Mouse (Mus musculus) erythroblast, embryonic 14.5 days (primary cell): Measurements from ENCODE around the gene Jag1. TPM values are rescaled to one million over a fixed set of nuclear protein-coding genes. Genes with fewer than 3 reads are reported as not detected.

Experiments
- H3K27me3 ChIP-seq: 2 replicates; pipeline ENCODE4 v1.6.1; 2012; ENCODE audit warnings: inconsistent platforms; ENCODE audit not compliant: control insufficient read depth
- H3K36me3 ChIP-seq: 2 replicates; pipeline ENCODE4 v1.6.1; 2012; ENCODE audit warnings: mild to moderate bottlenecking, inconsistent platforms; ENCODE audit not compliant: control insufficient read depth
- H3K4me1 ChIP-seq: 2 replicates; pipeline ENCODE4 v1.6.1; 2012; ENCODE audit warnings: inconsistent platforms; ENCODE audit not compliant: control insufficient read depth
- H3K4me3 ChIP-seq: replicated peaks from 2 replicates; pipeline ENCODE3; 2012; ENCODE audit warnings: moderate library complexity, mild to moderate bottlenecking, inconsistent platforms
- H3K9me3 ChIP-seq: 2 replicates; pipeline ENCODE4 v1.6.1; 2012; ENCODE audit warnings: low read length, inconsistent platforms, mixed read lengths; ENCODE audit not compliant: control insufficient read depth
- GATA1 ChIP-seq: IDR thresholded peaks from 2 replicates; pipeline ENCODE4 v1.6.1; 2012; ENCODE audit warnings: low read length, inconsistent platforms, mixed read lengths
- TAL1 ChIP-seq: IDR thresholded peaks from 3 replicates; pipeline ENCODE4 v1.6.1; 2012; ENCODE audit warnings: low read length, inconsistent platforms, mixed read lengths
- polyA plus RNA-seq: library from polyadenylated mRNA; stranded (reverse); fragments of >175 nt; gene quantifications from 2 replicates; pipeline ENCODE4 v1.2.3, GENCODE M21; 2012

Gene Jag1
- polyA plus RNA-seq, 1 experiment = not detected

DNA sequence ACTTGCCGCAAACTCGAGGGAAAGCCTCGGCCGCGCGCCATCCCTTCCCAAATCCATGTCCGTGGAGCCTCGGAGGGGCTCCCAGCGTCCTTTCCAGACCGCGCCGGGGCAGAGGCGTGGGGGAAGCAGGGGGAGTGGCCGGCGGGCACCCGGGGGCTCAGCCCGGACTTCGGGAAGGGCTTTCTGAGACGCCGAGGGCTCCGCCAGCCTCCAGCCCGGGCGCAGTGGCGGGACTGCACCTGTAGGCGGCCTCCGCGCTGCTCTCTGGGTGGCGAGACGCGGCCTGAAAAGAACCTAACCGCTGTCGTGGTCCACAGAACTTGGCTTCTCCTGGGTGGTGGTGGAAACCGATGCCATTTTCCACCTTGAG is 862 bp upstream of the Jag1 start:
- Histone ChIP-seq H3K4me1 (peaks cover 17% of the 10 kb centered on the region), H3K27me3 (peaks cover 55% of the 10 kb centered on the region), H3K4me3 (peak overlapping the region; percentile 56)

GRCm38 (mm10) chr2:137116675-137117320 is 354 bp upstream of the Jag1 start:
- Histone ChIP-seq H3K4me3 (peak overlapping the region; percentile 56), H3K9me3 (peaks cover 2% of the 10 kb centered on the region; the same call in 1 of the 2 replicates), H3K36me3 (no peaks in the 10 kb centered on the region), H3K4me1 (peaks cover 17% of the 10 kb centered on the region), H3K27me3 (peaks cover 55% of the 10 kb centered on the region)
- TF ChIP-seq TAL1 (no peak), GATA1 (no peak)

More for the DNA sequence above, 862 bp upstream of the Jag1 start:
- Histone ChIP-seq H3K9me3 (peaks cover 2% of the 10 kb centered on the region; the same call in 1 of the 2 replicates), H3K36me3 (no peaks in the 10 kb centered on the region)
- TF ChIP-seq TAL1 = no peak
- TF ChIP-seq GATA1 = no peak

- Histone ChIP-seq H3K36me3 (no peaks in the 10 kb centered on the region), H3K9me3 (peaks cover 2% of the 10 kb centered on the region; the same call in 1 of the 2 replicates), H3K4me3 (peak overlapping the region; percentile 56), H3K4me1 (peaks cover 17% of the 10 kb centered on the region), H3K27me3 (peaks cover 55% of the 10 kb centered on the region)
- no peak for TF ChIP-seq TAL1
- no peak for TF ChIP-seq GATA1
Observed at GRCm38 (mm10) chr2:137115241-137116024, 1.0 kb downstream of the Jag1 start.

DNA sequence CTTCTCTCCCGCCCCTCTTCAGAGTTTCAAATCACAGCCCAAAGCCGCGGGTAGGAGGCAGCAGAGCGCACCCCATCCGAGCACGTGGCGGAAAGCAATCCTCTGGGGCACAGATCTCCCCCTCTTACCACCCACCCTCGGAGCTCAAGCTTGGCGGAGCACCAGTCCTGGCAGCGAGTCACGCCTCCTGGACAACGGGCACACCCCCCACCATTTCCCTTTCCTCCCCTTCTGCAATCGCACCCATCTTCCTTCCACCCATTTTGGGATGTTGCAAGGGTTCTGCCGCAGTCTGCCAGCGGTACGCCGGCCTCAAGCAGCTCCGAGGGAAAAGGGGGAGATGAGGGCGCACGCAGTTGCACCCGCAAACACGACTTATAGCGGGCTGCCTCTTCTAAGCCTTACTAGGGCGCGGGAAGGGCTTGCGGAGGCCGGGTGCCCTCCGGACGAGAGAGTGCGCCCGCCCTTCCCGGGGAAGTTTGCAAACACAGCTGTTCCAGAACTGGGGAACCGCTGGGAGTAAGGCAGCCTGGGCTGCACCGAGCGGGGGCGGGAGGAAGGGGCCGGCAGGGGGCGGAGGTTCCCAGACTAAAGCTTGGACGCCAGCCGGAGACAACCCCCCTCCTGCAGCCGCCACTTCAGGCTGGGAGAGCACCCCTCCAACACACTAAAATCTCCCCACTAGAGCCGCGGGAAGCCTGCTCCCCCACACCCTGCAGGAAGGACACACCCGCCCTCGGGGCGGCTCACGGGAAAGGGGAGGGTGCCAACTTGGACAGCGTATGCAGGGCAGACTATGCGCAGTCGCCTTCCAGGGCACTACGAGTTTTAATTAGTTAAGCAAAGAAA is 2.0 kb downstream of the Jag1 start:
- peaks cover 17% of the 10 kb centered on the region for H3K4me1 ChIP-seq
- H3K36me3 ChIP-seq = no peaks in the 10 kb centered on the region
- H3K4me3 ChIP-seq = peak overlapping the region; percentile 41
- peaks cover 55% of the 10 kb centered on the region for H3K27me3 ChIP-seq
- H3K9me3 ChIP-seq = peaks cover 2% of the 10 kb centered on the region; the same call in 1 of the 2 replicates
- no peak for TF ChIP-seq TAL1
- no peak for TF ChIP-seq GATA1

DNA sequence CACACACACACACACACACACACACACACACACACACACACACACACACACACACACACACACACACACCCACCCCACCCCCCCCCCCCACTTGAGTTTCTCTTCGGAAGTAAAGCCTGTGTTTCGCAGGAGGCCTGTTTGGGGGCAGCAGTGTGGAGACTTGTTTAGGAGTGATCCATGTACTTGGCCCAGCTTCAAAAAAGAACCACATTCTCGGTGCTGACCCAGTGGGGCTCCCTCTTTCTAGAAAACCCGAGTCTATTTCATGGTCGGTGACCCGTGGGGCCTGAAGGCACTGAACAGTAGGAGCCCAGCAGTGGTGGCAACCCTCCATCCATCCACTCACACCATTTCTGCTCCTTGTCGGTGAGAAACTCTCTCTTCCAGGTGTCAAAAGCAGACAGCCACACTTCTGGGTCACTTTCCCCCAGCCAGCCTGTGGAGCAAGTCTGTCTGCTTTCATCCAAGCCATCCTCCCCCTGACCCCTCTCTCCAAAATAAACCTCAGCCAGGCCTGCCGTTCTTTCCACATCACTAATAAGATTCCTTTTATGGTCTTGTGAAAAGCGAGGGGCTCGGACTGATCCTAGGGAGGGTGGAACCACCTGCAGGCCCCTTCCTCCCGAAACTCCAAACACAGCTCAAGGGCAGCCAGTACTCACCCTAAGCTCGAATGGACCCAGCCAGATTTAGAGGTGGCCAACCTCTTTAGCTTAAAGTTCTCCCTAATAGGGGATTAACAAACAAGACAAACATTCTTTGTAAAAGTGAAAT is 3.0 kb downstream of the Jag1 start:
- peaks cover 52% of the 10 kb centered on the region for H3K27me3 ChIP-seq
- no peaks in the 10 kb centered on the region for H3K36me3 ChIP-seq
- no peak overlapping the region for H3K4me3 ChIP-seq
- H3K9me3 ChIP-seq = peaks cover 2% of the 10 kb centered on the region; the same call in 1 of the 2 replicates
- no peak for TF ChIP-seq GATA1
- no peak for TF ChIP-seq TAL1
- H3K4me1 ChIP-seq = peaks cover 17% of the 10 kb centered on the region

DNA sequence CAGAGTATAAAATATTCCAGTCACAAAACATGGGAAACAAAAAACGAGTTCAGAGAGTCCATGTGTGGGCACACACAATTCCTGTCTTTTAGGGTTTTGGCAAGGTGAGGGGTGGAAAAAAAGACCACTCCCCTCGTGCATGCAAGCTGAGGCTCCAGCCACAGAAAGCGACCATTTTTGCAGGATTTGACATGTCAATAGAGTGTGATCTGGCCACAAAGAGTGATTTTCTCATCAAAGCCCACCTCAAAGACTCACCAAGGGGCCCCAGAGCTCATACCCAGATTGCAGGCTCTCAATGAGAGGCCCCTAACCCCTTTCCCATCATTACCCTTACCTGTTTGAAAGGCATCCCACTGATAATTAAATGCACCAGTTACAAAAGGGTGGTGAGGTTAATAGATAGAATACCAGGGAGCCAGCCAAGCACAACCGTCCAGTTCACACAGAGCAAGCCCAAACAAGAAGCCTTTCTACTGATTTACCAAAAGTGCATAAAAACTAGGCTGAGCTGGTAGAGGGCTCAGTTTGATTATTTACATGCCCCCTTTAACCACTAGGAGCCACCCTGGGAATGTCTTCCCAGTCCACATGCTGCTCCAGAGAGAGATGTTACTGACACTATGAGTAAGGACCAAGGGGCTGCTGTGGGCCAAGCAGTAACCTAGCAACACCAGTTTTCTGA is 6.1 kb downstream of the Jag1 start:
- H3K27me3 ChIP-seq = peaks cover 21% of the 10 kb centered on the region
- TF ChIP-seq TAL1 (no peak), GATA1 (no peak)
- H3K4me1 ChIP-seq = peaks cover 2% of the 10 kb centered on the region; the same call in 1 of the 2 replicates
- no peaks in the 10 kb centered on the region; the same call in 1 of the 2 replicates for H3K9me3 ChIP-seq
- H3K4me3 ChIP-seq = no peak overlapping the region
- H3K36me3 ChIP-seq = no peaks in the 10 kb centered on the region

GRCm38 (mm10) chr2:137109321-137110213 is 6.9 kb downstream of the Jag1 start:
- H3K36me3 ChIP-seq = no peaks in the 10 kb centered on the region
- TF ChIP-seq TAL1 (no peak), GATA1 (no peak)
- H3K4me1 ChIP-seq = no peaks in the 10 kb centered on the region
- no peak overlapping the region for H3K4me3 ChIP-seq
- no peaks in the 10 kb centered on the region for H3K9me3 ChIP-seq
- H3K27me3 ChIP-seq = peaks cover 13% of the 10 kb centered on the region
